Mouse (Mus musculus) lung, adult 18-20 months (tissue): ENCODE measurements around the gene Nlrp5.
"Not testable (repeated sequence)": the region's sequence is repeated elsewhere in the genome, so short reads cannot be mapped to it uniquely, and the experiment has no call there.

Experiments
- DNase-seq, 2 experiments: peaks; one replicate each; pipeline ENCODE4 v3.0.0; 2022; ENCODE audit warnings: mixed read lengths in 2 of 2

Nlrp5 gene

DNA sequence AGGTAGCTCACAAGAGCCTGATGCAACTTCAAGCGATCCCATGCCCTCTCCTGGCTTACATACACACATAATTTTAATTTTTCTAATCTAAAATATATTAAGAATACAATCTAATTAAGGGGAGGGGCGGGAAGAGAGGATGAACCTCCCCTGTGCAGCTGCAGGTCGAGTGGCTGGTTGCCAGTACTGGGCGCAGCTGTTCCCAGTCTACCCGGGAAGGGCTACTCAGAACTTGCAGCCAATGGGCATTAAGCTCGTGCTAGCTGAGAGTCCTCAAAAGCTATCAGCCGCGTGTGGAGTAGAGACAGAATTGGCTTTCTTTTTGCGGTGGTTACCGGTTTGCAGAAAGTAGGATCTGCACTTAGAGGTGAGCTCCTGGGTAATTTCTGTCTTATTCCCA is at the start of gene Nlrp5:
Gene Nlrp5, plus strand, starts transcription at position 301 of the 400 bp plus-strand sequence.
- no peak for DNase-seq

DNA sequence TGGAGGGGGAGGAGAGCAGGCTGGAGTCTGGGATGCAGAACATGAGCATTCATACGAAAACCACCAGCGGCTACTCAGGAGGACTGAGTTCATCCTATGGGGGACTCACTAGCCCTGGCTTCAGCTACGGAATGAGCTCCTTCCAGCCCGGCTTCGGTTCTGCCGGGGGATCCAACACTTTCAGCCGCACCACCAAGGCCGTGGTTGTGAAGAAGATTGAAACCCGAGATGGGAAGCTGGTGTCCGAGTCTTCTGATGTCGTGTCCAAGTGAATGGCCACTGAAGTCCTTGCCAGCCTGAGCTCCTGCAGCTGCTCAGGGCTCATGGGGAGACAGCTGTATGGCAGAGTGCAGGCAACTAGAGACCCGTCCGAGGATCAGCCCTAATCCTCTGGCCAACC is 27.4 kb upstream of the Nlrp5 start:
- DNase-seq, result not testable (repeated sequence)

DNA sequence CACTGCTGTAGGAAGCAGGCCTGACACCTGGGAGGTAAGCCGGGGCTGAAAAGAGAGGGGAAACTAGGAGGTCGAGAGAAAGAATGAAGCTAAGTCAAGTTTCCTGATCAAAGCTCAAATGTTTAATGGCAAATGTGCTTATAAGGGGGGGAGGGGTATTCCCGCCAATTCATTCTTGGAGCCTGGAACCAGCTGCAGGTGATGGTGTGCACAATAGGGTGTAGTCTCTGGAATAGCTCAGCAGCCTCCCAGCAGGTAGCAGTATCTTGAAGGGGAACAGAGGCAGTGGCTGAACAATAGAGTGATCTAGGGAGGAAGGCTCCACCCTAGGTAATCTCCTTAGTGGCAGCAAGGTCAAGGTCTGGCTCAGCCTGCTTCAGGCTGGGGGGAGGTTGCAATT is 84.5 kb downstream of the Nlrp5 start:
- not testable (repeated sequence) for DNase-seq

DNA sequence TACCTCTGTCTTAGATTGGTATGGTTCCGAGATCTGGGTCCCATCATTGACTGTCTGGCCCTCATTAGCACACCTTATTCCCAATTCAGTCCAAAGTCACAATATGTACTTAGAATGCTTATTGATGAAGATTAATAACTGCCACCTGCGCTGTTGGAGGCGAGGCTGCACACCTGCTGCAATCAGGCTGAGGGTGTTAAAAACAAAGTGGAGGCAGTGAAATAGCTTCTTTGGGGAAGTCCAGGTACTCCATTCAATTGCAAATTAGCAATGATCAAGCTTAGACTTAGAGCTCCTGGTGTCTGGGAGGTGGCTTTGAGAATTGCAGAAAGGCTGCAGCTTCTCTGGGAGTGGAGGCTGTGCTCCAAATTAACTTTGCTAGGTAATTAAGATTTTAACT is 85.1 kb downstream of the Nlrp5 start:
- DNase-seq, result not testable (repeated sequence)

DNA sequence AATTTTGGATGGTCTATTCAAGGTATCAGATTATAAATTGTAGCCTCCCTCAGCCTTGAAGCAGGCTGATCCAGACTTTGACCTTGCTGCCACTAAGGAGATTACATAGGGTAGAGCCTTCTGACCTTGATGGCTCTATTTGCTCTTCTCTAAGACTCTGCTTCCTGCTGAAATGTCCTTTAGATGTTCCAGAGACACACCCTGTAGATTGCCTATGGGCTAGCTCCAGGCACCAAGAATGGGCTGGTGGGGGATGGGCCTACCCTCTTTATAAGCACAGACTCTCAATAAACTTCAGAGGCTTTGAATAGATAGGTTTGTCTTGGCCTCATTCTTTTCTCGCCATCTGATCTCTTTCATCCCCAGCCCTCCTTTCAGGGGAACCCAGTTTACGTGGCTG is 87.2 kb downstream of the Nlrp5 start:
- DNase-seq, result not testable (repeated sequence)
